ENCODE assay signal across 8 mouse cellular contexts in genomic region chr5:44538000-44538395, GRCm38 (mm10).
DNase-seq lines count a peak whose midpoint lies in the region; ATAC-seq and TF ChIP-seq lines count a peak whose summit lies in the region.

No protein-coding gene starts in this region.

- WGBS in limb, embryonic 14.5 days: 15% methylated on average over 5 of the region's 5 CpGs
- WGBS in limb, embryonic 10.5 days: 51% methylated on average over 5 of the region's 5 CpGs
- 2% methylated on average over 5 of the region's 5 CpGs for WGBS in forebrain, embryonic 16.5 days
- 3% methylated on average over 5 of the region's 5 CpGs for WGBS in midbrain, postnatal 0 days

- TF ChIP-seq CTCF in midbrain, postnatal 0 days (IDR thresholded peaks at IDR 0.05): no peak

- H3K27me3 ChIP-seq in limb, embryonic 14.5 days (ENCODE audit: control insufficient read depth, insufficient read depth, low read length): no peaks in the 10 kb centered on the region
- no peaks in the 10 kb centered on the region for H3K27me3 ChIP-seq in limb, embryonic 10.5 days (ENCODE audit: low read depth, poor library complexity, severe bottlenecking)
- H3K27me3 ChIP-seq in forebrain, embryonic 16.5 days (replicated peaks; ENCODE audit: control insufficient read depth, insufficient read depth, low read length): no peaks in the 10 kb centered on the region
- no peaks in the 10 kb centered on the region for H3K27me3 ChIP-seq in midbrain, postnatal 0 days (ENCODE audit: insufficient read depth, low read length)

- no peaks in the 10 kb centered on the region for H3K36me3 ChIP-seq in limb, embryonic 14.5 days (ENCODE audit: control insufficient read depth, insufficient read depth, low read length)
- H3K36me3 ChIP-seq in limb, embryonic 10.5 days: no peaks in the 10 kb centered on the region
- no peaks in the 10 kb centered on the region for H3K36me3 ChIP-seq in forebrain, embryonic 16.5 days (ENCODE audit: control insufficient read depth, insufficient read depth)
- H3K36me3 ChIP-seq in midbrain, postnatal 0 days (ENCODE audit: insufficient read depth, low read length): no peaks in the 10 kb centered on the region

- H3K9ac ChIP-seq in limb, embryonic 14.5 days (ENCODE audit: low read depth, low read length, severe bottlenecking): no peak overlapping the region
- H3K9ac ChIP-seq in forebrain, embryonic 16.5 days (replicated peaks; ENCODE audit: low read depth, low read length): no peak overlapping the region
- H3K9ac ChIP-seq in midbrain, postnatal 0 days (replicated peaks; ENCODE audit: low read length, poor library complexity, severe bottlenecking): no peak overlapping the region

- no peak; the same call in 1 of the 2 replicates for ATAC-seq in limb, embryonic 14.5 days (ENCODE audit: low FRiP score, low read depth)
- ATAC-seq in forebrain, embryonic 16.5 days: peak; percentile 96
- ATAC-seq in midbrain, postnatal 0 days (ENCODE audit: low FRiP score): peak; percentile 94

- no peak overlapping the region for H3K4me3 ChIP-seq in limb, embryonic 14.5 days (replicated peaks; ENCODE audit: low read length)
- no peak overlapping the region for H3K4me3 ChIP-seq in limb, embryonic 10.5 days
- H3K4me3 ChIP-seq in forebrain, embryonic 16.5 days (replicated peaks; ENCODE audit: low read length): no peak overlapping the region
- H3K4me3 ChIP-seq in midbrain, postnatal 0 days (ENCODE audit: low read depth, low read length): no peak overlapping the region

- TF ChIP-seq POLR2A in limb, embryonic 14.5 days (IDR thresholded peaks at IDR 0.05; ENCODE audit: borderline replicate concordance, extremely low read depth, insufficient read depth, insufficient read length): no peak

- no peaks in the 10 kb centered on the region for H3K4me1 ChIP-seq in limb, embryonic 14.5 days (ENCODE audit: control insufficient read depth, insufficient read depth, low read length)
- H3K4me1 ChIP-seq in limb, embryonic 10.5 days: no peaks in the 10 kb centered on the region
- H3K4me1 ChIP-seq in forebrain, embryonic 16.5 days (replicated peaks; ENCODE audit: control insufficient read depth, insufficient read depth, low read length): peaks cover 23% of the 10 kb centered on the region
- H3K4me1 ChIP-seq in midbrain, postnatal 0 days (ENCODE audit: insufficient read depth, low read length): no peaks in the 10 kb centered on the region

- no peaks in the 10 kb centered on the region for H3K9me3 ChIP-seq in limb, embryonic 14.5 days (ENCODE audit: control insufficient read depth, low read length)
- no peaks in the 10 kb centered on the region for H3K9me3 ChIP-seq in limb, embryonic 10.5 days (replicated peaks)
- H3K9me3 ChIP-seq in forebrain, embryonic 16.5 days (ENCODE audit: control insufficient read depth, low read length): no peaks in the 10 kb centered on the region
- no peaks in the 10 kb centered on the region for H3K9me3 ChIP-seq in midbrain, postnatal 0 days (ENCODE audit: low read length)

- H3K27ac ChIP-seq in limb, embryonic 14.5 days (replicated peaks; ENCODE audit: low read depth, low read length): no peak overlapping the region
- H3K27ac ChIP-seq in limb, embryonic 10.5 days: no peak overlapping the region
- H3K27ac ChIP-seq in forebrain, embryonic 16.5 days (ENCODE audit: low read length): no peak overlapping the region
- H3K27ac ChIP-seq in midbrain, postnatal 0 days (ENCODE audit: low read depth, low read length): peak overlapping the region; percentile 43; the same call in 1 of the 2 replicates

- H3K4me2 ChIP-seq in limb, embryonic 14.5 days (replicated peaks; ENCODE audit: low read depth, low read length, severe bottlenecking): no peak overlapping the region
- no peak overlapping the region for H3K4me2 ChIP-seq in forebrain, embryonic 16.5 days (ENCODE audit: low read length)
- peak overlapping the region; percentile 6; the same call in 1 of the 2 replicates for H3K4me2 ChIP-seq in midbrain, postnatal 0 days (ENCODE audit: low read depth, low read length, poor library complexity, severe bottlenecking)

- DNase-seq in limb, embryonic 14.5 days (ENCODE audit: low spot score): peak; percentile 49
- DNase-seq in limb, embryonic 10.5 days (ENCODE audit: low spot score): no peak
- DNase-seq in layer of hippocampus, adult 8-10 months (ENCODE audit: low spot score in 2 of 2): peak; percentile 93
- peak; percentile 96 for DNase-seq in midbrain, postnatal 0 days (ENCODE audit: low spot score)
- no peak for DNase-seq in spleen, adult 18-20 months
- no peak for DNase-seq in thymus, postnatal 14 days
- no peak for DNase-seq in kidney, adult 9 months

Comparison
In these comparisons a context has a peak if more than half of its experiments do, and no peak if none do; other contexts are left out.
1. DNase-seq: peak in limb, embryonic 14.5 days (single experiment), layer of hippocampus, adult 8-10 months (2 of 2) and midbrain, postnatal 0 days (single experiment); none in limb, embryonic 10.5 days (single experiment), spleen, adult 18-20 months (0 of 2), thymus, postnatal 14 days (single experiment) and kidney, adult 9 months (single experiment).